Mouse (Mus musculus): ENCODE data around the gene Olfr891.
"Not testable (repeated sequence)": the region's sequence is repeated elsewhere in the genome, so short reads cannot be mapped to it uniquely, and the experiment has no call there.

The Olfr891 gene

DNA sequence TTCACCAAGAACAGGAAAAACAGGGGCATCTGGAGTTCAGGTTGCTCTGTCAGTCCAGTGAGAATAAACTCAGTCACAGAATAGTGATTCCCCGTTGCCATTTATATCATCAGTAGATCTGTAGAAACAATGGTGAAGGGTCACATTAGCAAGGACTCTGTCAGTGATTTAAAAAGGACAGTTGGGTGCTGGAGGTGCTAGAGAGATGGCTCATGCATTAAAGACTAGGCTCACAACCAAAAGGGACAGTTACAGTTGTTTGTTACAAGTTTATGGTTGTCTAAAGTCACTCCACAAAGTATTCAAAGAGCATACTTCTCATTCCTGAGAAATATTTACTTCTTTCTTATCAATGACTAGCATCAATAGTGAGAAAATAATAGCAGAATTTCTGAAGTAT is at the start of gene Olfr891:
TSS of gene Olfr891 (minus strand) at position 101 of the 400 bp plus-strand sequence.
- DNase-seq (ENCODE audit: low spot score in 2 of 2): no peak

DNA sequence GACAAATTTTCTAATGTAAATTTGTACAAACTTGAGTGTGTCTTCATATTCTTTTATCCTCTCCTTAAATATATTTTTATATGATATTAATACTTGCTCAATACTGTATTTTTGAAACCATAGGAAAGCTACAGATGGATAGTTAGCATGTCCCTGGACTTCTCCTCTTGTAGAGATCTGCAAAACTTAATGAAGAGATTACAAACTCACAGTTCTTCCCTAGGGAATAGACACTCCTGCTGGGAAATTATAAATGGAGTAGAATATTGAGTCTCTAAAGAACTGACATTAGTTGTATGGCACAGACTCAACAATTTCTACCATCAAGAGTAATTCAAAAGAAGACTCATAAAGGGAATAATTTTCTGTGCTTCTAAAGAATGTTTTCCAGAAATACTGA is 37.1 kb upstream of the Olfr891 start, which contains the start of gene Olfr894:
TSS of gene Olfr894 (plus strand) at position 301 of the 400 bp plus-strand sequence.
- no peak for DNase-seq (ENCODE audit: low spot score in 2 of 2)

DNA sequence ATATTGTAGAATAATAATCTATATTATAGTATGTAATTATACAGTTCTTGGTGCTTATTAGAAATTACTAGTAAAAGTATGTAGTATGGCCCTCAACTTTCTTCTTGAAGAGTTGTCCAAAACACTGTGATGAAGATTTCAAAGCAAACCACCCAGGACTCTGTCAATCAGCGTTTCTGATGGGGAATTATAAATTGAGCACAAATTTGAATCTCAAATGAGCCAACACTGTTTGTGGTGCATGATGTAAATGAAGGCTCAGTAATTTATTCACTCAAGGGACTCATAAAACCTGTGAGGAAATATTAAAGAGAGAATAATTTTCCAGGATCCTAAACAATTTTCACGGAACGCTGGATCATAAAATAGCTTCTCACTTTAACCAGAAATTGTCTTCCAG is 27.4 kb upstream of the Olfr891 start, which contains the start of gene Olfr893:
TSS of gene Olfr893 (plus strand) at position 301 of the 400 bp plus-strand sequence.
- no peak for DNase-seq (ENCODE audit: low spot score in 2 of 2)

DNA sequence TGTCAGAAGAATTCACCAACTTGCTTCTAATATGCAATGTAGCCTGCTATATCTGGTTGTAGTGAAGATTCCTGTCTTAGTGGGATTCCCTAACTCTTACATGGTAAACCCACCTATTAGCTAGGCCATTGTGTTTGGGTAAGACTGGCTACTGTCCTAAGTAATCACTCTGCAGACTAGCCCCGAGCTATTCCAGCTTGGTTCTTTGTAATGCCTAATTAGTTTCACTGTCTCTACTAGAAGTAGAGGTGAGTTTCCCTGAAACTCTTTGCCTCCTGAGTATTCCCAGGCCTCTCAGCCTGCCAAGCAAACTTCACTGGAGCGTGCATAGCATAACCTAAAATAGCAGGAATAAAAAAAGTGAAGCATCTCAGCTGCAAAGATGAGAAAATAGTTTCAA is 12.3 kb downstream of the Olfr891 start:
- not testable (repeated sequence) for DNase-seq (ENCODE audit: low spot score in 2 of 2)

DNA sequence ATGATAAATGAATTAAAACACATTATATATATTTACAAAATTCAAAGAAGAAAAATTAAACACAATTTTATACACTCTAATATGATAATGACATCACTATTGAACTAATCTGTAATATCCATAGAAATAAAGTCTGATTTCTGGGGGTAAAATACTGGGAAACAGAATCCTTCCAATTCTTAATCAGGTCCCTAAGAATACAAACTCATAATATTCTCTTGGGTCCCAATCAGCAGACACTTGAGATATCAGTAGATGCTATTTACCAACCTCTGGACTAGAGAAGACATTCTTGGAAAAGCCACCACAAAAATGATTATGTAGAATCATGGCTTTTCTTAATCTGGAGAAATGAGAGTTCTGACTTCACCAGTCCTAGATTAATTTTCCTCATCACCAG is 38.4 kb downstream of the Olfr891 start, which contains the start of gene Olfr890:
TSS of gene Olfr890 (plus strand) at position 301 of the 400 bp plus-strand sequence.
- no peak for DNase-seq (ENCODE audit: low spot score in 2 of 2)

Data from heart, adult 9 months (tissue).